Mouse (Mus musculus) stomach, postnatal 0 days (tissue): ENCODE results near the gene Cd163l1. TPM values are rescaled to one million over a fixed set of nuclear protein-coding genes. Genes with fewer than 3 reads are reported as not detected.

Source experiments
- ATAC-seq: fragments of 200-750 bp; cut with Nextera tagmentation; 2 replicates; pipeline ENCODE4 v1.8.0; 2017; ENCODE audit not compliant: low FRiP score, low TSS enrichment
- DNase-seq: peaks from one replicate; pipeline ENCODE4 v3.0.0-alpha.2; 2016; ENCODE audit warnings: low spot score
- H3K27ac ChIP-seq: fragments of 300-500 bp; sonication (generic); replicated peaks from 2 replicates; pipeline ENCODE4 v1.5.1; 2014; ENCODE audit warnings: mild to moderate bottlenecking, control low read depth
- H3K27me3 ChIP-seq: fragments of 300-500 bp; sonication (generic); 2 replicates; pipeline ENCODE4 v1.6.1; 2014; ENCODE audit warnings: low read length; ENCODE audit not compliant: control insufficient read depth, insufficient read depth
- H3K36me3 ChIP-seq: fragments of 300-500 bp; sonication (generic); 2 replicates; pipeline ENCODE4 v1.6.1; 2014; ENCODE audit warnings: low read length, mixed read lengths; ENCODE audit not compliant: control insufficient read depth, insufficient read depth
- H3K4me1 ChIP-seq: fragments of 300-500 bp; sonication (generic); replicated peaks from 2 replicates; pipeline ENCODE4 v1.6.1; 2014; ENCODE audit warnings: antibody characterized with exemption; ENCODE audit not compliant: control insufficient read depth, insufficient read depth
- H3K4me2 ChIP-seq: fragments of 300-500 bp; sonication (generic); replicated peaks from 2 replicates; pipeline ENCODE4 v1.6.1; 2014; ENCODE audit warnings: low read depth, mild to moderate bottlenecking, control low read depth, moderate library complexity
- H3K4me3 ChIP-seq: fragments of 300-500 bp; sonication (generic); 2 replicates; pipeline ENCODE4 v1.5.1; 2014; ENCODE audit warnings: low read depth, low read length, control low read depth
- H3K9ac ChIP-seq: fragments of 300-500 bp; sonication (generic); 2 replicates; pipeline ENCODE4 v1.6.1; 2014; ENCODE audit warnings: mild to moderate bottlenecking, low read length, control low read depth, mixed read lengths
- H3K9me3 ChIP-seq: fragments of 300-500 bp; sonication (generic); 2 replicates; pipeline ENCODE4 v1.6.1; 2016; ENCODE audit warnings: low read length; ENCODE audit not compliant: control insufficient read depth
- CTCF ChIP-seq: IDR thresholded peaks from 2 replicates; pipeline ENCODE4 v1.5.1; 2016; ENCODE audit warnings: antibody characterized with exemption, low read depth, mild to moderate bottlenecking, moderate library complexity
- EP300 ChIP-seq: optimal IDR thresholded peaks from 2 replicates; pipeline ENCODE3; 2016; ENCODE audit warnings: antibody characterized with exemption
- WGBS: fragments of 180-500 bp; shearing (Covaris S2); extraction: QIAGEN DNeasy Blood & Tissue Kit; methylation state at CpG from one replicate; pipeline ENCODE4 v1.1.7; 2014; 5-methylcytosine and 5-hydroxymethylcytosine counted together
- polyA plus RNA-seq: library from polyadenylated mRNA; unstranded; fragments of >200 nt; fragmentation: Nextera tagmentation; extraction: Ambion mirVana; gene quantifications from 2 replicates; pipeline ENCODE4 v1.2.1, GENCODE M21; 2015

Cd163l1 gene
- polyA plus RNA-seq, 1 experiment from 2014 or later, result 0.11 TPM

DNA sequence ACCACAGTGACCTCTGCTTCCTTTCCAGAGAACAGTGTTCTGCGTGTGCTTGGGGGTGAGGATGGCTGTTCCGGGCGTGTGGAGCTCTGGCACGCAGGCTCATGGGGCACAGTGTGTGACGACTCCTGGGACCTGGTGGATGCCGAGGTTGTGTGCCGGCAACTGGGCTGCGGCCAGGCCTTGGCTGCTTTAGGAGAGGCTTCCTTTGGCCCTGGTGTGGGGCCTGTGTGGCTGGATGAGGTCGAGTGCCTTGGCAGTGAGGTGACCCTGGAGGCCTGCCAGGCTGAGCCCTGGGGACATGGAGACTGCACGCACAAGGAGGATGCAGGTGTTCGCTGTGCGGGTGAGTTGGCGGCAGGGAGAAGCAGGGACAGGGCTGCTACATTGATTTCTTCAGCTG lies 10.4 kb downstream of the Cd163l1 start:
- TF ChIP-seq CTCF (no peak), EP300 (no peak)
- no peak overlapping the region for H3K27ac ChIP-seq
- DNase-seq (no peak), ATAC-seq (no peak)
- no peaks in the 10 kb centered on the region for H3K9me3 ChIP-seq
- H3K4me2 ChIP-seq, result no peak overlapping the region
- no peak overlapping the region for H3K4me3 ChIP-seq
- no peak overlapping the region for H3K9ac ChIP-seq
- 84% methylated on average over 13 of the region's 13 CpGs for WGBS
- no peaks in the 10 kb centered on the region for H3K27me3 ChIP-seq
- H3K36me3 ChIP-seq, result no peaks in the 10 kb centered on the region
- no peaks in the 10 kb centered on the region for H3K4me1 ChIP-seq

GRCm38 (mm10) chr7:140231026-140231425 lies 13.0 kb downstream of the Cd163l1 start:
- no peak overlapping the region for H3K4me3 ChIP-seq
- H3K27ac ChIP-seq, result no peak overlapping the region
- H3K9ac ChIP-seq, result no peak overlapping the region
- WGBS, result 79% methylated on average over 2 of the region's 2 CpGs
- no peaks in the 10 kb centered on the region for H3K4me1 ChIP-seq
- no peaks in the 10 kb centered on the region for H3K27me3 ChIP-seq
- H3K4me2 ChIP-seq, result no peak overlapping the region
- TF ChIP-seq CTCF (no peak), EP300 (no peak)
- DNase-seq (no peak), ATAC-seq (no peak)
- H3K36me3 ChIP-seq, result no peaks in the 10 kb centered on the region
- H3K9me3 ChIP-seq, result no peaks in the 10 kb centered on the region

DNA sequence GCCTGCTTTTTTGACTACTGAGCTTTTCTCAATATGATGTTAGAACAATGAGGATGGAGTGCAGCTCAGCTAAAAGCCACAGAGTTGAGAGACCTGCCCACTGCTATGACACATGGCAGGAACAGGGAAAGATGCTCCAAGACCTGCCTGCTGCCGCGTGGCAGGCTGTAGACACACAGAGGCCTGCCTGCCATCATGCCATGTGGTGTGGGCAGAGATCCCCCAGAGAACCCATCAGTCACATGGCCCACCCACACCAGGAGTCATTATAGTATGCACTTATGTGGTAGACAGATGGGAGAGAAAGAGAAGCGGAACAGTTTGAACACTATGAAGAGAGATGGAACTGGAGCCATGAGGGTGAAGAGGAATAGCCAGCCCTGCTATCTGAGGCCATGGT lies 15.6 kb downstream of the Cd163l1 start:
- H3K4me2 ChIP-seq, result no peak overlapping the region
- 93% methylated on average over 3 of the region's 3 CpGs for WGBS
- no peak overlapping the region for H3K4me3 ChIP-seq
- no peak overlapping the region for H3K9ac ChIP-seq
- no peak for TF ChIP-seq EP300
- TF ChIP-seq CTCF, result no peak
- H3K9me3 ChIP-seq, result no peaks in the 10 kb centered on the region
- no peak for DNase-seq
- H3K36me3 ChIP-seq, result no peaks in the 10 kb centered on the region
- no peak for ATAC-seq
- no peak overlapping the region for H3K27ac ChIP-seq
- no peaks in the 10 kb centered on the region for H3K4me1 ChIP-seq
- no peaks in the 10 kb centered on the region for H3K27me3 ChIP-seq

DNA sequence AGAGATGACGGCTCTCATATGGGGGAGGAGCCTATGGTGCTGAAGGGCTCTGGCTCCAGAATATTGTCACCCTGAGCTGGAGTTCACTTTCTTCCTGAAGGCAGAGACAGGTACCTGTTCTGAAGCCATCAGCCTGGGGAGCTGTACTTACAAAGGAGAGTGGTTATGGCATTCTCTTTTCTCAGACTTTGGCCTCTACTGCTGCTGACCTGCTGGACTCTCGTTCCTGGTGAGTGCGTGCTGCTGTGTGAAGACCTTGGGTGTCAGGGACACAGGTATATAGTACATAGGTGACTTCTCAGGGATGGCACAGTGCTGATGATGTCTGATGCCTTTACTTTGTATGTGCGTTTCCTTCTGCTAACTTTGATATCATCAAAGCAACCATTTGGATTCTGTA lies 29.1 kb downstream of the Cd163l1 start, which contains the start of gene 5830411N06Rik:
5830411N06Rik (plus strand) TSS at position 69 of the 400 bp plus-strand sequence.
- H3K4me2 ChIP-seq, result no peak within 1 kb of the TSS

DNA sequence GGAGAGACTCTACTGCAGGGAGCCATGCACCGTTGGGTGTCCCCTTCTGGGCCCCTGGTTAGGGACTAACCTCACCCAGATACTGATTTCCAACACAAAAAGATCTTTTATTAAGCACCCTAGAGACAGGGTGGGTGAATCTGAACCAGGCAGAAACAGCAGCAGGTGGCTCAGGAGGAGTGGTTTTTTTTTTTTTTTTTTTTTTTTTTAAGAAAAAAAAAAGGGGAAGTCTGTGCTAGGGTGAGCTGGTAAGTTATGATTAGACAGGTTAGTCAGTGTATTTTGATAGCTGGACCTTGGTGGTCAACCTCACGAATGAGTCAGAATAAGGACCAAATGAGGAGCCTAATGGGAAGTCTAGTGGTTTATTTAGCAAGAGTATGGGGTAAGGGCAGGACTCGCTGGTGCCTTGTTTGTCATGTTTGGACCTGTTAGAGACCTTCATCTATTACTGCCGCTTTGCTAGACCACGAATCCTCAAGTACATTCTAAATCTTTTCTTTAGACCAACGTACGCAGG lies 35.8 kb downstream of the Cd163l1 start:
- no peak overlapping the region for H3K4me3 ChIP-seq
- H3K27me3 ChIP-seq, result no peaks in the 10 kb centered on the region
- H3K4me1 ChIP-seq, result no peaks in the 10 kb centered on the region
- H3K36me3 ChIP-seq, result no peaks in the 10 kb centered on the region
- TF ChIP-seq EP300, result no peak
- TF ChIP-seq CTCF, result no peak
- H3K27ac ChIP-seq, result no peak overlapping the region
- no peak for DNase-seq
- ATAC-seq, result no peak
- 72% methylated on average over 7 of the region's 7 CpGs for WGBS
- H3K9ac ChIP-seq, result no peak overlapping the region
- no peaks in the 10 kb centered on the region for H3K9me3 ChIP-seq
- no peak overlapping the region for H3K4me2 ChIP-seq

More for the DNA sequence above, 29.1 kb downstream of the Cd163l1 start, which contains the start of gene 5830411N06Rik:
- ATAC-seq (no peak), DNase-seq (no peak)
- H3K4me3 ChIP-seq, result no peak within 1 kb of the TSS
- H3K9me3 ChIP-seq, result no peaks in the 10 kb centered on the region
- no peaks in the 10 kb centered on the region for H3K27me3 ChIP-seq
- H3K9ac ChIP-seq, result no peak within 1 kb of the TSS
- 71% methylated on average over 4 of the region's 4 CpGs for WGBS
- TF ChIP-seq CTCF, result no peak
- H3K36me3 ChIP-seq, result no peaks in the 10 kb centered on the region
- H3K27ac ChIP-seq, result no peak within 1 kb of the TSS
- H3K4me1 ChIP-seq, result no peaks in the 10 kb centered on the region

Other genes starting within 250 kb of the Cd163l1 start
- 0.11 and 0.17 TPM in 2 replicates for gene 6430531B16Rik, start 239.5 kb upstream of the Cd163l1 start, polyA plus RNA-seq
- 0.85 and 1.1 TPM in 2 replicates for gene Adam8, start 225.7 kb upstream of the Cd163l1 start, polyA plus RNA-seq
- 19.7 and 20.7 TPM in 2 replicates for gene Zfp511, start 181.9 kb upstream of the Cd163l1 start, polyA plus RNA-seq
- 17.7 and 20.1 TPM in 2 replicates for gene Tubgcp2, start 181.6 kb upstream of the Cd163l1 start, polyA plus RNA-seq
- gene Msx3, start 169.2 kb upstream of the Cd163l1 start, polyA plus RNA-seq, result 0.04 TPM in 1 of 2 replicates, not detected in the other
- gene Caly, start 135.7 kb upstream of the Cd163l1 start, polyA plus RNA-seq, result 4.5 and 5.6 TPM in 2 replicates
- 24.4 and 45.2 TPM in 2 replicates for gene Prap1, start 124.9 kb upstream of the Cd163l1 start, polyA plus RNA-seq
- gene Fuom, start 115.8 kb upstream of the Cd163l1 start, polyA plus RNA-seq, result 41.2 and 44.5 TPM in 2 replicates
- gene Paox, start 102.5 kb upstream of the Cd163l1 start, polyA plus RNA-seq, result 27.7 and 27.8 TPM in 2 replicates
- 139 and 143 TPM in 2 replicates for gene Echs1, start 101.8 kb upstream of the Cd163l1 start, polyA plus RNA-seq
- gene Mtg1, start 80.7 kb upstream of the Cd163l1 start, polyA plus RNA-seq, result 19.8 and 20.6 TPM in 2 replicates
- gene Sprn, start 63.4 kb upstream of the Cd163l1 start, polyA plus RNA-seq, result 0.90 and 1.1 TPM in 2 replicates
- not detected in 2 replicates for gene Olfr522, start 53.5 kb upstream of the Cd163l1 start, polyA plus RNA-seq
- not detected in 2 replicates for gene Olfr523, start 45.0 kb upstream of the Cd163l1 start, polyA plus RNA-seq
- not detected in 2 replicates for gene Olfr524, start 12.3 kb upstream of the Cd163l1 start, polyA plus RNA-seq
- gene 5830411N06Rik, start 29.0 kb downstream of the Cd163l1 start, polyA plus RNA-seq, result not detected in 2 replicates
- 0.02 TPM in 1 of 2 replicates, not detected in the other for gene Olfr525, start 102.6 kb downstream of the Cd163l1 start, polyA plus RNA-seq
- gene Olfr527, start 115.8 kb downstream of the Cd163l1 start, polyA plus RNA-seq, result not detected in 2 replicates
- gene Olfr60, start 143.4 kb downstream of the Cd163l1 start, polyA plus RNA-seq, result not detected in 2 replicates
- gene Olfr530, start 158.1 kb downstream of the Cd163l1 start, polyA plus RNA-seq, result not detected in 2 replicates
- 0.04 TPM in 1 of 2 replicates, not detected in the other for gene Olfr531, start 184.7 kb downstream of the Cd163l1 start, polyA plus RNA-seq
- 0.07 TPM in 1 of 2 replicates, not detected in the other for gene Olfr532, start 203.4 kb downstream of the Cd163l1 start, polyA plus RNA-seq
- gene Olfr533, start 245.1 kb downstream of the Cd163l1 start, polyA plus RNA-seq, result not detected in 2 replicates